Mouse (Mus musculus): ENCODE data around the gene Kcnn3. TPM values are rescaled to one million over a fixed set of nuclear protein-coding genes. Genes with fewer than 3 reads are reported as not detected.

The Kcnn3 gene
- total and polyA plus RNA-seq, 2 experiments from 2014 or later: 7.3 to 23.3 TPM

GRCm38 (mm10) chr3:89667131-89667530, 147.2 kb downstream of the Kcnn3 start:
- no peak overlapping the region for H3K4me2 ChIP-seq (ENCODE audit: low read depth, low read length, poor library complexity, severe bottlenecking)
- WGBS: 36% methylated on average over 11 of the region's 11 CpGs

GRCm38 (mm10) chr3:89671334-89671733, 151.4 kb downstream of the Kcnn3 start:
- WGBS: 62% methylated on average over 6 of the region's 6 CpGs
- Histone ChIP-seq H3K27me3 (ENCODE audit: insufficient read depth, low read length) (no peaks in the 10 kb centered on the region), H3K4me2 (ENCODE audit: low read depth, low read length, poor library complexity, severe bottlenecking) (no peak overlapping the region), H3K9me3 (ENCODE audit: low read length) (no peaks in the 10 kb centered on the region), H3K4me1 (ENCODE audit: insufficient read depth, low read length) (no peaks in the 10 kb centered on the region), H3K27ac (ENCODE audit: low read depth, low read length) (no peak overlapping the region), H3K9ac (replicated peaks; ENCODE audit: low read length, poor library complexity, severe bottlenecking) (no peak overlapping the region), H3K36me3 (ENCODE audit: insufficient read depth, low read length) (peaks cover 5% of the 10 kb centered on the region), H3K4me3 (ENCODE audit: low read depth, low read length) (no peak overlapping the region)
- ATAC-seq (ENCODE audit: low FRiP score): no peak
- TF ChIP-seq CTCF (IDR thresholded peaks at IDR 0.05): no peak
- DNase-seq (ENCODE audit: low spot score): no peak

More at GRCm38 (mm10) chr3:89667131-89667530, 147.2 kb downstream of the Kcnn3 start:
- H3K36me3 ChIP-seq (ENCODE audit: insufficient read depth, low read length): peaks cover 5% of the 10 kb centered on the region
- H3K27me3 ChIP-seq (ENCODE audit: insufficient read depth, low read length): no peaks in the 10 kb centered on the region
- TF ChIP-seq CTCF (IDR thresholded peaks at IDR 0.05): no peak
- H3K9me3 ChIP-seq (ENCODE audit: low read length): no peaks in the 10 kb centered on the region
- H3K4me3 ChIP-seq (ENCODE audit: low read depth, low read length): no peak overlapping the region
- no peak for DNase-seq (ENCODE audit: low spot score)
- H3K27ac ChIP-seq (ENCODE audit: low read depth, low read length): no peak overlapping the region
- no peak overlapping the region for H3K9ac ChIP-seq (replicated peaks; ENCODE audit: low read length, poor library complexity, severe bottlenecking)
- H3K4me1 ChIP-seq (ENCODE audit: insufficient read depth, low read length): no peaks in the 10 kb centered on the region
- ATAC-seq (ENCODE audit: low FRiP score): no peak

GRCm38 (mm10) chr3:89672573-89673317, 152.8 kb downstream of the Kcnn3 start:
- no peaks in the 10 kb centered on the region for H3K4me1 ChIP-seq (ENCODE audit: insufficient read depth, low read length)
- no peak for DNase-seq (ENCODE audit: low spot score)
- no peak for ATAC-seq (ENCODE audit: low FRiP score)
- H3K9me3 ChIP-seq (ENCODE audit: low read length): no peaks in the 10 kb centered on the region
- no peak overlapping the region for H3K4me2 ChIP-seq (ENCODE audit: low read depth, low read length, poor library complexity, severe bottlenecking)
- 83% methylated on average over 12 of the region's 12 CpGs for WGBS
- H3K36me3 ChIP-seq (ENCODE audit: insufficient read depth, low read length): 0 out of 2 replicates have a peak, but pooled peaks cover 2% of the 10 kb centered on the region
- H3K27ac ChIP-seq (ENCODE audit: low read depth, low read length): no peak overlapping the region
- no peak overlapping the region for H3K9ac ChIP-seq (replicated peaks; ENCODE audit: low read length, poor library complexity, severe bottlenecking)
- H3K27me3 ChIP-seq (ENCODE audit: insufficient read depth, low read length): no peaks in the 10 kb centered on the region
- H3K4me3 ChIP-seq (ENCODE audit: low read depth, low read length): no peak overlapping the region
- no peak for TF ChIP-seq CTCF (IDR thresholded peaks at IDR 0.05)

GRCm38 (mm10) chr3:89677617-89678016, 157.7 kb downstream of the Kcnn3 start:
- Histone ChIP-seq H3K36me3 (ENCODE audit: insufficient read depth, low read length) (no peaks in the 10 kb centered on the region), H3K4me3 (ENCODE audit: low read depth, low read length) (no peak overlapping the region), H3K27ac (ENCODE audit: low read depth, low read length) (no peak overlapping the region), H3K27me3 (ENCODE audit: insufficient read depth, low read length) (no peaks in the 10 kb centered on the region), H3K4me1 (ENCODE audit: insufficient read depth, low read length) (peaks cover 2% of the 10 kb centered on the region; the same call in 1 of the 2 replicates), H3K9ac (replicated peaks; ENCODE audit: low read length, poor library complexity, severe bottlenecking) (no peak overlapping the region), H3K4me2 (ENCODE audit: low read depth, low read length, poor library complexity, severe bottlenecking) (no peak overlapping the region), H3K9me3 (ENCODE audit: low read length) (no peaks in the 10 kb centered on the region)
- ATAC-seq (ENCODE audit: low FRiP score): no peak
- TF ChIP-seq CTCF (IDR thresholded peaks at IDR 0.05): no peak
- 29% methylated on average over 5 of the region's 5 CpGs for WGBS
- peak; percentile 31 for DNase-seq (ENCODE audit: low spot score)

- no peak for ATAC-seq (ENCODE audit: low FRiP score)
- no peaks in the 10 kb centered on the region for H3K36me3 ChIP-seq (ENCODE audit: insufficient read depth, low read length)
- no peak overlapping the region for H3K9ac ChIP-seq (replicated peaks; ENCODE audit: low read length, poor library complexity, severe bottlenecking)
- H3K27ac ChIP-seq (ENCODE audit: low read depth, low read length): no peak overlapping the region
- H3K4me1 ChIP-seq (ENCODE audit: insufficient read depth, low read length): peaks cover 5% of the 10 kb centered on the region; the same call in 1 of the 2 replicates
- H3K4me2 ChIP-seq (ENCODE audit: low read depth, low read length, poor library complexity, severe bottlenecking): no peak overlapping the region
- 59% methylated on average over 5 of the region's 5 CpGs for WGBS
- H3K9me3 ChIP-seq (ENCODE audit: low read length): no peaks in the 10 kb centered on the region
- TF ChIP-seq CTCF (IDR thresholded peaks at IDR 0.05): no peak
- H3K4me3 ChIP-seq (ENCODE audit: low read depth, low read length): no peak overlapping the region
- H3K27me3 ChIP-seq (ENCODE audit: insufficient read depth, low read length): no peaks in the 10 kb centered on the region
- DNase-seq (ENCODE audit: low spot score): no peak
Observed at GRCm38 (mm10) chr3:89686031-89686430, 166.1 kb downstream of the Kcnn3 start.
